Mouse (Mus musculus) spleen, postnatal 36 days (tissue): ENCODE data around the gene Kcnip4.

ENCODE experiments used
- DNase-seq, 2 experiments: peaks; one replicate each; pipeline ENCODE4 v3.0.0; 2022; ENCODE audit warnings: low spot score in 2 of 2, mixed read lengths in 1 of 2

The Kcnip4 gene

GRCm38 (mm10) chr5:48588014-48588413 is 936.7 kb downstream of the Kcnip4 start:
- DNase-seq = no peak

- DNase-seq = no peak
Observed at GRCm38 (mm10) chr5:48583431-48583830, 941.3 kb downstream of the Kcnip4 start.

GRCm38 (mm10) chr5:48563996-48564587 is 960.6 kb downstream of the Kcnip4 start:
- no peak for DNase-seq

- DNase-seq = no peak
Observed at GRCm38 (mm10) chr5:48551753-48552152, 973.0 kb downstream of the Kcnip4 start.

GRCm38 (mm10) chr5:48545825-48546224 is 978.9 kb downstream of the Kcnip4 start:
- DNase-seq = no peak

- DNase-seq = no peak
Observed at GRCm38 (mm10) chr5:48544784-48545734, 979.6 kb downstream of the Kcnip4 start.

- DNase-seq = no peak
Observed at GRCm38 (mm10) chr5:48518035-48518434, 1006.7 kb downstream of the Kcnip4 start.

GRCm38 (mm10) chr5:48513354-48513753 is 1011.4 kb downstream of the Kcnip4 start:
- DNase-seq = no peak

- no peak for DNase-seq
Observed at GRCm38 (mm10) chr5:48511357-48511756, 1013.4 kb downstream of the Kcnip4 start.

DNA sequence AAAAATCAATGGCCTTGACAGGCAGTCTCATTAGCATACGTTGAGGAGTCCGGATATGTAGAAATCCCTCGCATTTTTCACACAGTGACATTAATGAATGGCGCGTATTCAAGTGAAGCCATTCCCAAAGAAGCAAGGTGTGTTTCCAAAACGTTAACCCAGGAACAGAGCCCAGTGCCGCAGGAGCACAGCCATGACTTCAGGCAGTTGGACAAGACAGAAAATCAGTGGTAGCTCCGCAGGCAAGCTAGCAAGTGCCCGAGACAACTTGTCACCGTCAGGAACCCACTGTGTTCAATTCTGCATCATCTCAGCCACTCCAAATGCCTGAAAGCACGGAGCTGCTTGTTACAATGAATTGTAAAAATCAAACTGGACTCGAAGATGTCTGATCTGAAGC is 1014.5 kb downstream of the Kcnip4 start:
- no peak for DNase-seq

DNA sequence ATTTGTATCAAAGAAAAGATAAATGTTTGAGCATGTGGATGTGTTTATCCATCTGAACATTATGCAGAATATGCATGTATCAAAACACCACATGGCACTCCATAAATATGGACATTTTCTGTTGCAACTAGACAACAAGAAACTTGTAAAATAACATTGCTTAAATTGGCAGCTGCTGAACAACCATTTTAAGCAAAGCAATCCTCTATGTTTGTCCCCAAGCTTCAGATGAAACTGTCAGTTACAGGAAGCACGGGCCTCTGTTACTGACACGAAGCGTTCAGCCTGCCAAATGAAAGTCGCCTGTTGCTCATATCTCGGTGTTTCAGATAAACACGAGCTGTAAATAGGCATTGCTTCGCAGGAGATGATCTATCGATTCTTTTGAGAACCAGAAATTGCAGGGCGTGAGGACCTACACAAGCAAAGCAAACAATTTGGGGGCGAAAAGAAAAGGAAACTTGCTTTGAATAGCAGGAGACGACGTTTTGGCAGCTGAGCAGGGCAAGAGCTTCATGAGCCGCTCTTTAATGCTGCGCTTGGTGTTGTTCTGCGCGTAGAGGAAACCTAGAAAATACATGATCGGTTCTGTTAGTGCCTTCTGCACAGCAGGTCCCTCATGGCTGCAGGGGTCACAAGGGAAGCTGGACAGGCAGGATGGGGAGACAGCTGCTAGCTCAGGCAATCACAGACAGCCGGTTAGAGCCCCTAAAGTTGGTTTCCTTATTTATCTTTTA is 1015.3 kb downstream of the Kcnip4 start:
- DNase-seq = no peak

DNA sequence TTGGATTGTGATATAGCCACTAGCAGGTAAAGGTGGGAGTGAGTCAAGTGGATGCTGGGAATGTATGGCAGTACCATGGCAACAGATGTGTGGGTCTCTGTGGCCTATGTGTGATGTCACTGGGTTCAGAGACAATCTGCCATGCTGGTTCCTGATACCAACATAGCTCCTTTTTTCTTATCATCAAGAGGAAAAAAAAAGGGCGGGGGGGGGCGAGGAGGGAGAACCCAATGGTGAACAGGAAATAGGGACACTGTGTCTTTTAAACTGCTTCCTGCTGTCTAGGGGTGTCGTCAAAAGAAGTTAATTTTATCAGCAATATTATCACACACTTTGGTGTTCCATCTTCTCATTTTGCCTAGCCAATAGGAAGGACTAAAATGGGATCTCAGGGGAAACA is 1021.6 kb downstream of the Kcnip4 start:
- DNase-seq = no peak

- DNase-seq = no peak
Observed at GRCm38 (mm10) chr5:48502442-48502841, 1022.3 kb downstream of the Kcnip4 start.

GRCm38 (mm10) chr5:48500204-48500603 is 1024.5 kb downstream of the Kcnip4 start:
- no peak for DNase-seq

DNA sequence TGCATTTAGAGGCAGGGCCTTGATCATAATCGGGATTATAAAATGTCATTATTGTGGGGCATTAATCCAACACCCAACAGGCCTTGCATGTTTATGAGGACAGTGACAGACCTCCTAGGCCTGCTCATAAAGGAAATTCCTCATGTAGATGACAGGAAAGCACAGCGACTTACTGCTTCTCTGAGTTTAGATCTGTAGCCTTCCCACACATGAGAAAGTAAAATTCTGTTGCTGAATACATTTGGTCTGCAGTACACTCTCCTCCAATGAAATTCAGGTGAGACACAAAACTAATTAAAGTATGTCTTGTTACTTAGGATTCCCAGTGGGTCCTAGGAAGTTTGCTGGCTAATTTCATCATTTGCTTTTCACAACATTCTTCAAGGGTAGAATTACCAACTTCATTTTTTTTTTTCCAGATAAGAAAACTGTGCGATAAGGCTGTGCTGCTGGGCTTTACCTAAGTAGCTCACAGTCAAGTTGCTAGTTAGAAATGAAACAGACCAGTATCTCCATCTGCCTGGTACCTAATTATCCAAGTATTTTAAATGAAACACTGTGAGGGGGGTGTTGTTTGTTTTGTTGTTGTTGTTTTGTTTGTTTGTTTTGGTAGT is 1033.7 kb downstream of the Kcnip4 start:
- DNase-seq = no peak

- DNase-seq = no peak
Observed at GRCm38 (mm10) chr5:48489549-48490288, 1035.0 kb downstream of the Kcnip4 start.

DNA sequence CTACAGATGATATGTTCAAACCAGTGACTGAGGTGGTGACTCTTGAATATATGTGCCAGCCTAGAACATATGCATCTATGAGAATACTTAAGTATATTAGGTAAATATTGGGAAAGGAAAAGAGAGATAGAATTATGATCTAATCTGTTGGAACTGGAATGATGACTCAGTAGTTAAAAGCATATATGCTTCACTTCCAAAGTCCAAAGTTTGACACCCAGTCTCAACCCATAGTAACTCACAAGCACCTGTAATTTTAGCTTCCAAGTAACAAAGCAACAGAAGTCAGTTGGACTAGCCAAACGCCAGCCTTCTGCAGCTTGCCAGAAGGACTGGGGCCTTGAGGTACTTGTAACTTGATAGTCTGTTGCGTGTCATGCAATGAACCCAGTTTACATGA is 1041.6 kb downstream of the Kcnip4 start:
- no peak for DNase-seq

GRCm38 (mm10) chr5:48460221-48460620 is 1064.5 kb downstream of the Kcnip4 start:
- no peak for DNase-seq

DNA sequence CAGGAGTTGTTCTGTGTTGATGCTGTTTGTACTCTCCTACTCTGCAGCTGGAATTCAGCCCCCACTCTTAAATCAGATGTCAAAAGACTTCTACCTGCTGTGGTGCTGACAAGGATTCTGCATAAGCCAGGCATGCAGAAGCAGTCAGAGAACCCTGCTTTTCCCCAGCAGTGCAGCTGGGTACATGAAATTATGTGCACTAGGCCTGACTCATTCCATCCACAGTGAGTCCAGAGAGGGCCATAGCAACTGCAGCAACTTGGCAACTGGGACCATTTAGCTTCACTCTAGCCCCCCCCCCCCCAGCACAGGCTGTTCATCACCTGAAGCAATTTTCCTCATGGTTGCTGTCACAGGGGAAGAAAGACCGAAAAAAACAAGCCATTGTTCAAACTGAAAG is 1075.8 kb downstream of the Kcnip4 start:
- no peak for DNase-seq

DNA sequence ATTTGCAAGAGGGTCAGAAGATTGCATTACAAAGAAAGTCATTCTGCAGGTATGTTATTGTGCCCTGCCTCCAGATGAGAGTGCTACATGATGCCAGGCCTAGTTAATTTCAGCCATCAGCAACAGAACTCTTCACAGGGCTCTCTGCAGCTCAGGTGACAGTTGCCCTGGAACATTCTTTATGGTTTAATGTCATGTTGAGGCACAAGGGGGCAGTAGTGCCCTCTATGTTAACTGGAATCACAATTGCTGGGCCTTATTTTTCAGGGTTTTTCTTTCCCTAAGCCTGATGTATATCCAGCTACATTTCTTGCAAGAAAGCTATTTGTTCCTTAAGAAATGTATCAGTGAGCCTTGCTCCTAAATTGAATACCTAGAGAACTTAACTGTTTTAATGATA is 1094.2 kb downstream of the Kcnip4 start:
- DNase-seq = no peak

GRCm38 (mm10) chr5:48421957-48422356 is 1102.8 kb downstream of the Kcnip4 start:
- DNase-seq = no peak
